Mouse (Mus musculus) cerebellum, adult 2 months (tissue): ENCODE results near the gene Sdc3.

ENCODE experiments used
- CTCF ChIP-seq: fragments of 200-500 bp; IDR thresholded peaks from 2 replicates; pipeline ENCODE4 v1.5.1; 2011; ENCODE audit warnings: low read depth, mild to moderate bottlenecking, control low read depth, low read length, moderate library complexity, borderline replicate concordance; ENCODE audit not compliant: insufficient read depth
- POLR2A ChIP-seq: fragments of 200-500 bp; IDR thresholded peaks from 2 replicates; pipeline ENCODE4 v1.6.1; 2011; ENCODE audit warnings: low read length, control low read depth, borderline replicate concordance; ENCODE audit not compliant: insufficient read depth

DNA sequence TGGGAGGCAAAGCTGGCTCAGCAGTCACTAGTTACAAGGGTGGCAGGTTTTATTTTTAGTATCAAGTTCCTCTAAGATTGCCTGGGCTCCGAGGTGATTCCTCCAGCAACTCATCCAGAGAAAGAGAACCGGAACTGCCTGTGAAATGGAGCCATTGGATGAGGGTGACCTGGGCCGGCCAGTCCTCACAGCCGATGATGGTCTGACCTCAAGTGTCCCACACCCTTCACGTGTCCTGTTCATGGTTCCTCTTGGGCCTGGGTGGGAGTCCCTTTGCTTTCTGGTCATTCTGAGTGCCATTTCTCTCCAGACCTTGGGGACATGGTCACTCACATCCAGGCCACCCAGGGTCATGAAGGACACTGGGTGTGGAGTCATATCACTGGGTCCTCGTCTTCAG lies 7.8 kb downstream of the Sdc3 start:
- TF ChIP-seq POLR2A (no peak), CTCF (no peak)
